Mouse (Mus musculus) embryo, embryonic 10.5 days (tissue): ENCODE measurements around the gene Atp5f1.
"Not testable (repeated sequence)": the region's sequence is repeated elsewhere in the genome, so short reads cannot be mapped to it uniquely, and the experiment has no call there.

Experiments used
- DNase-seq: peaks from one replicate; pipeline ENCODE4 v3.0.0-alpha.2; 2015; ENCODE audit warnings: low spot score

Gene Atp5f1

DNA sequence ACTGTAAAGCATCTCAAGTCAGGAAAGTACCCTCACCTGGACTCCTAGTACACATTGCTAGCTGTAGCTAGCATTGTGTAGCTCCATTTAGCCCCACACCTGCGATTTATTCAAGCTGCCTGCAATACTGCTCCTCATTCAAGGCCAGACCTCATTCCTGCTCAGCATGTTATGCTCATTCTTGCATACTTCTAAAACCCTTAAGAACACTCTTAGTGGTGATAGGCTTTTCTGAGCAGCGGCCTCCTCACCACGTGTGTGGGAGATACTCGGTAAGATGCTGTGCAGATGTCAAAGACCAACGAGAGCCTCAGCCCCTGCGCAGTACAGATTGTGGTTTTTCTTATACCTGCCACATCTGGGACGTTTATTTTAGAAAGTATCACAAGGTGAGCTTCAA lies 30.1 kb downstream of the Atp5f1 start:
- no peak for DNase-seq

DNA sequence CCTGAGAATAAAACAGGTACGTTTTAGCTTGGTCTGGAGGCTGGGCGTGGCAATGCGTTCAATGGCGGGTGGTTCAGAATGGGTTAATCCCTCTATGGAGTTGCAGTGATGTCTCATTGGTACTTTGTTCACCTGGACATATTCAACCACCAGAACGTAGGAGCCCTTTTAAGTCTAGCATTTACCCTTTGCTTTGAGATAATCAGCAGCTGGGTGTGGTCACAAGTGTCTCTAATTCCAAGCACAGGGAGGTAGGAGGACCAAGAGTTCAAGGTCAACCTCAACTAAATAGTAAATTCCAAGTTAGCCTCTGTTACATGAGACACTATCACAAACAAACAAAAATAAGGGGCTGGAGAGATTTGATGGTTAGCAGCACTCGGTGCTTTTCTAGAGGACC lies 31.1 kb downstream of the Atp5f1 start:
- DNase-seq = no peak

DNA sequence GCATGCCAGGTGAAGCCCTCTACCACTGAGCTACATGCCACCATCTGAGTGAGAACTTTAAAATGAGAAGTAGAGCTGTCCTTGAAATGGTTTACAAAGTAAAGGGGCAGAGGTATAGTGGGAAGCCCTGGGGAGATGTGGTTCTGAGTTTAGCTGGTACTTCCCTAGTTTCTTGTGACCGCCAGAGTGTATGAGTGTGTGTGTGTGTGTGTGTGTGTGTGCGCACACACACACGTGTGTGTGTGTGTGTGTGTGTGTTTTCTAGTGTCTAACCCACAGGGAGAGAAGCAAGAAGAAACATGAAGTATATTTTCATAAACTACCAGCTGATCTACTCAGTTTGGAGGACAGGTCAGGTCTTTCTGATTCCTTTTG lies 31.7 kb downstream of the Atp5f1 start:
- DNase-seq = no peak

DNA sequence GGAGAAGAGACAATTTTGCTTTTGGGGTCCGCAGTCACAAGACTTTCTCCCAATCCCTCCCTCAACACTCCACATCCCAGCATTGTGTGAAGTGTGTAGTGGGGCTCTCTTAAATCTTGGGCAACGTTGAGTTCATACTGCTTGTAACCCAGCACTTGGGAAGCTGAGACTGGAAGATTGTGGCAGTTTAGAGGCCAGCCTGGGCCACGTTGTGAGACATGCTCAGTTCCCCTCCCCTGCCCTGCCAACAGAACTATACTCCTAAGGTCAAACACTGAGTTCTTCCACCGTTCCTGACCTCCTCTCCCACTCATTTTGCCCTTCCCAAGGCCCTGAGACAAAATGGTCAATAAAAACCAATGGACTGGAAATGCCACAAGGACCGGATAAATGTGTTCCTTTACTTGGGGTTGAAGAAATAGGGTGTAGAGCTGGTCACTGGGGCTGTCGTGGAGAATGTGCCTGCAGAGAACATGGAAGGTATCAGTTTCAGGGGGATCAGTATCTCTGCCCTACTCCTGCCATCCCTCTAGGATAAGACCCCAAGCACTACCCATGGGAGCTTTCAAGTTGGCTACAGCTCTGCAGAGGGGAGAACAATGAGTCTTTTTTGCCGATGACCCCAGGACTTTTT lies 32.2 kb downstream of the Atp5f1 start:
- no peak for DNase-seq

DNA sequence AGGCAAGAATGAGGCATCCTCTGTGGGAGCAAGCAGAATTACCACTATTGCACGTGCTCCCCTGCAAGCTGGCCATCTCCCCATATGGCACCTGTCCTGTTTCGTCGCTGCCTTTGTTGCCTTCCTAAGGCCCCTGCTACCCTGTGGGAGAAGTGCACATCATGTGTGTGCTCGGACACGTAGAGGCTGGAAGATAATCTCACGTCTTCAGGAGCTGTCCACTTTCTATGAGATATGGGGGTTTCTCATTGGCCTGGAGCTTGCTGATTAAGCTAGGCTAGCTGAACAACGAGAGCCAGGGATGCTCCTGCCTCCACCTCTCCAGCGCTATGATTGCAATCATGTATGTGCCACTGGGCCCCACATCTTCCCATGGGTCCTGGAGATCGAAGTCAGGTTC lies 35.3 kb downstream of the Atp5f1 start:
- no peak for DNase-seq

DNA sequence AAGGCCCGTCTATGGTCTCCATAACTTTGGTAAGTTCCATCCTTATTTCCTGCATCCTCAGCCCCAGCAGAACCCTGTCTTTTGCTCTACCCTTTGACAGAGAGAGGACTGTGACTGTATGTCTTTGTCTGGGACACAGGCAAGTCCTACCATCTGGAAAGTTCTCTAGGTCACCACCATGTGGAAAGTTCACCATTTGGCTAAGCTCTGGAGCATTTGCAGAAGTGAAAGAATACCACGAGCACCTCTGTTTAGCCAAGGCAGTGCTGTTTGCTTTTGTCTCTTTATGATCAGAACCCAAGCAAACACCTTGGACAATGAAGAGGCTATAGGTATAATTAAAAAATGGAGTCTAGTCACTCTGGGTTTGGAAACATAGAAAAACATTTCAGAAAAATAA lies 37.9 kb downstream of the Atp5f1 start:
- DNase-seq = no peak

DNA sequence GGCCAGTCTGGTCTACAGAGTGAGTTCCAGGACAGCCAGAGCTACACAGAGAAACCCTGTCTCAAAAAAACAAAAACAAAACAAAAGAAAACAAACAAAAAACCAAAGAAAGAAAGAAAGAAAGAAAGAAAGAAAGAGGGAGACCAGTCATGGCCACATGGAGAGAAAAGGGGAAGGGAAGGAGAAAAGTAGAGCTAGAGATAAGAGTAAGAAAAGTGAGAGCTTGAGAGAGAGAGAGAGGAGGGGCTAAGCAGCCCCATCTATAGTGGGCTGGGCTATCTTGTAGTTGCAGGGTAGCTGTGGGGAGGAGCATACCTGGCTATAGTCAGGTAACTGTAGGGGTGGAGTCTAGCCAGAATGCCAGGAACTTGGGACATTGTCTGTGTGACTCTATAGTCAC lies 39.2 kb downstream of the Atp5f1 start:
- not testable (repeated sequence) for DNase-seq

DNA sequence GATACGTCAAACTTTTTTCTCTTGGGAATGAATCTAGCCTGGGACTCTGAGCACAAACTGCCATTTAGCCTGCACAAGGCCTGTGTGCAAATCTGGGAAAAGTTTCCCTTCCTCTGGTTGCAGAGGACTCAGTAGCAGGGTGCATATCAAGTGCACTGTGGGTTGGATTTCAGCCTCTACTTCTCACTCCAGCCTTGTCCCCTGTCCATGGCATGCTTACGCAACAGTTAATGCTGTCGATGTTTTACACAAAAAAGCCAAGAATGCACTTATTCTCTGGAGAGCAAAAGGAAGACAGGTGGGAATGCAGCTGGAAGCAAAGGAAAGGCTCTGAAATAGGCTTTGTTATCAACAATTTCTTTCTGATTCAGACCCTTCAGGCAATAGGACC lies 41.5 kb downstream of the Atp5f1 start:
- DNase-seq = no peak

DNA sequence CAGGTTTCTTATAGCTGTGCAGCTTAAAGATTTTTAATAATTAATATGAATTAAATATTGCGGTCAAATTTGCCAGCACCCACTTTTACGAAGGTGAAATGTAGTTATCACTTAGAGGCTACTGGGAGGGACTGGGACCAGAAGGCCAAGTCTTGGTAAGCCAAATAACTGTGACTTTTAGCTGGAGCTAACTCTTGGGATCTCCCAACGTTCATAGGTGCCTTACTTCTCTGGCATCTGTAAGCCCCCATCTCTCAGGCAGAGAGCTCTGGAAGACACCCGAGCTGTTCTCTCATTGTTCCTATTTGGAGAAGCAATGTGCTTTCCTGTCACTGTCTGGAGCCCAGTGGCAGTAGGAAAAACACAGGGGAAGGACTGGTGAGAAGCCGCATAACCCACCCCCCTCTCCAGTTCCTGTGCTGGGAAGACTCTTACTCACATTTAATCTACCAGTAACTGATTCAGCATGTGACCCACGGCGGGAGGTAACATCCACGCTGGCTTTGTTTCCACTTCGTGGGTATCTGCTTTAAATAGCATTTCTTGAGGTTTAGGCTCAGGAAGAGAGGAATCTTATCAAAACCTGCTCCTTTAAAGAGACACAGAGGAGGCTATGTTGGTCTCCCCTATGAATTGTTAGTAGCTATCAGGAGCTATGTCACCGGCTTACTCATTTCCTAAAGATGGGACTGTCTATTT lies 42.1 kb downstream of the Atp5f1 start:
- DNase-seq = peak; percentile 26

DNA sequence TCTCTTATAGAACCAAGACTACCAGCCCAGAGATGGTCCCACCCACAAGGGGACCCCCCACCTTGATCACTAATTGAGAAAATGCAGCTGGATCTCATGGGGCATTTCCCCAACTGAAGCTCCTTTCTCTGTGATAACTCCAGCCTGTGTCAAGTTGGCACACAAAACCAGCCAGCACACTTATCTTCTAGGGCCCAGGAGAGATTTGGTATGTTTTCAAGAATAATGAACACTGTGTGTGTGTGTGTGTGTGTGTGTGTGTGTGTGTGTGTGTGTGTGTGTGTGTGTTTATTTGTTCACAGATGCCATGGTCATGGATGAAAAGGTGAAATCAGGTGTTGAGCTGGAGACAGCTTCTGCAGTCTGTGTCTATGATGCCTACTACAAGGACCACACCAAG lies 43.4 kb downstream of the Atp5f1 start:
- DNase-seq = not testable (repeated sequence)

DNA sequence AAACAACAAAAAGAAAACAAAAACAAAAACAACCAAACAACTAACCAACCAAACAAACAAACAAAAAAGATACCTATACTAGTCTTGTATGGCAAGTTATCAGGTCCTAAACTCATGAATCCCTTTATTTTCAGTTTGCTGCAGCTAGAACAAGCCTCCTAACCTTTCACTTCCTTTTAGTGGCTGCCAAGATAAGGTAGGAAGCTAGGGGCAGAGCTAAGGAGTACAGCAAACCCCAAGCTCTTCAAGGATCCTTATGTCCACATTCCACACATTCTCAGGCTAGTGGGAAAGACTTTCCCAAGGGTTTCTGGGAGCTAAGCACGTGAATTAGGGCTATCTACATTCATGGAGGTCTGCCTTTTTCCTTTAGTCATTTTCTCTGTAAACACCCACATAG lies 44.6 kb downstream of the Atp5f1 start:
- no peak for DNase-seq

DNA sequence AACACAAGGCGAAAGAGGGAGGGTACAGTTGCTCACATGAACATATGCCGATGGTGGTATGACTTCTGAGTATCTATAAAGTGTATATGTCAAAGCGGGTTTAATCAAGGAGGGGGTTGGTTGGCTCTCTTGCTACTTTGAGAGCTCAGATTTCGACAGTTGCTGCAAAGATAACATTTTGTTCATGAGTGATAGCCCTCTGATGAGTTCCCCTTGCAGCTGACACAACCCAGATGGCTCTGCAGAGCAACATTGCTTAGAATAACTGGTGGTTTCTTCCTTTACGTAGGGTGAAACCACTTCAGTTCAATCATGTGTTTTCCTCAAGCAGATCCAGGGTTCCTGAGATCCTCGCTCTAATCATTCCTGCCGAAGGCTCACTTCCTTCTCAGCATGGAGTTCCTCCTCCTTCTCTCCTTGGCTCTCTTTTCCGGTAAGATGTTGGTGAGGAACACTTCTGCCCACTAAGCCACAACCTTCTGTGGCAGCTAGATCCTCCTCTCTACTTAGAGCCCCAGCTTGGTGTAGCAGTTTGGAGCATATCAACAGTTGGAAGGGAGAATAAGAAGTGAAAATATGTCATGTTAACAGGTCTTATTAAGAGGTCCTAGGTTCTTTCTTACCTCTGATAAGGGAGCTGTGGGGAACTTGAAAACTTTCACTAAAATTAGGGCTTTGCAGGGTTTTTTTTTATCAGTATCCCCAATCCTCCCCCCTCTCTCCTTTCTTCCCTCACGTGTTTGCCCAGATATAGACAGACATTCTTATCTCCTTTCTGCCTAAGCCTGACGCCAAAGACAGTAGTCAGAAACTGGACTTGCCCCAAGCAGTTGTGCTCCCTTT lies 45.8 kb downstream of the Atp5f1 start:
- DNase-seq = no peak

DNA sequence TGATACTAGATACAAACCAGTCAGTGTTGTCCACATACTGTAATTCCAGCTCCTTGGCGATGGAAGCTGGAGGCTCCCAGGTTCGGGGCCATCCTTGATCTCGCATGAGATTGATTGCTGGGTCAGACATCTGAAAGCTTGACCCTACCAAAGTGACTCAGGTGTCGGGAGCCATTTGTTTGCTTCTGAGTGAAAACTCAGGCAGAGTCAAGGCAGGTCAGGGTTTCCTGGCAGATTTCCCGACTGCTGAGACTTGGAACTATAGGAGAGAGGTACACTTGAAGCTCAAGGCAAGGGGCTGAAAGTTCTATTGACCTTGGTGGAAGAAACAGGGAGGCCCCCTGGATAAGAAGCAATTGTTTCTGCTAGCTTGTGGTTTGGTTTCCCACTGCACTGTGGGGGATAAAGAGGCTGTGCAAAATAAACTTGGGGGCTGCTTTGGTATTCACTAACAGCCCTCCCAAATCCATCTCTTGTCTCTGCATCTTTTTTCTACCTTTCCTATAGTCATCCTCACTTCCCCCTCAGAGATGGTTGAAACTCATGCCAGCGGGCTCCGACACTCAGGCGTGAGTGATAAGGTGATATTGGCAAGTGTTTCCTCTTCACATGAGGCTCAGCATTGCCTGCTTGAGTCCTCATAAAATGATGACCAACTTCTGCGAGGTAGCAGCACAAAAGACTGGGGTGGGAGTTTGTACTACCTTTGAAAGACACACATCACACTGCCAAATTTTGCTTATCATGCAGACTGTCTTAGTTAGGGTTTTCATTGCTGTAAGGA lies 47.6 kb downstream of the Atp5f1 start:
- no peak for DNase-seq

DNA sequence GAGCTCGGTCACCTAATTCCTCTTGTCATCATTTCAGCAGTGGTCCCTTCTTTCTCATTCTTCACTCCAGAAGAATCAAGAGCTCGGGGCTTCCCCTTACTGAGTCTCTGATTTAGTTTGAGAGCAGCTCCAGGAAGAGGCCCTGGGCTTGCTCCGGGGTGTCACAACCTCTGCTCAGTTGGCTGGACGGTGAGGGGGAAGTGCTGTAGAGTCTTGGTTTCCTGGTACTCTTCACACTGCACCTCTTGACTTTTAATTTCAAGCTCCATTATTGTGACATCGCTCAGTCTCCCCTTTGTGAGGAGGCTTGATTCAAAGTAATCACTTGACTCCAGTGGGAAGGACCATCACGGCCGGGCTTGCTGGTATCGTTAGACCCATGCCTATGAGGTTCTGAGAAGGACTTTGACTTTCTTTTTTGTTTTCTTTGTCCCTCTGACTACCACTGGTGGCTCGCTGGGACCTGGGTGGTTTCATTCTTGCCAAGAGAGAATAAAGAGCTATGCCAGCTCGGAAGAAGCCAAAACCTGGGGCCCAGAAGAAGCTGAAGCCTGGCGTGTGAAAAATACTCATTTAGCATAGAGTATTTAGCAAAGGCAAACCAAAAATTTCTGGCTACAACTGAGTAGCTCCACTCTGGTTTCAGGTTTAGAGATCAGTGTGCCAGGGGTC lies 49.2 kb downstream of the Atp5f1 start:
- no peak for DNase-seq

DNA sequence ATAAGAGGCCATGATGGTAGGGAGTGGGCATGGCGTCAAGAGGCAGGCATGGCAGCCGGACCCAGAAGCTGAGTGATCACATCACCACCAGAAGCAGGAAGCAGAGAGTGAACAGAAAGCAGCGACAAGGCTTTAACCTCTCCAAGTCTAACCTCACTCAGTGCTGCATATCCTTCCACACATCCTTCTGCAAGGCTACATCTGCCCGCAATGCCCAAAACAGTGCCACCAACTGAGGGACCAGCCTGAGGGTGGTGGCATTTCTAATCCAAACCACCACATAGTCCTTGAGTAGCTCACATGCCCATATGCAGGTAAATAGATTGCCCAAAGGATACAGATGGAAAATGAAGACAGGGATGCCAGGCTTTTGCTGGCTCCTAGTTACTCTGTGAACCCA lies 50.9 kb downstream of the Atp5f1 start:
- DNase-seq = no peak

DNA sequence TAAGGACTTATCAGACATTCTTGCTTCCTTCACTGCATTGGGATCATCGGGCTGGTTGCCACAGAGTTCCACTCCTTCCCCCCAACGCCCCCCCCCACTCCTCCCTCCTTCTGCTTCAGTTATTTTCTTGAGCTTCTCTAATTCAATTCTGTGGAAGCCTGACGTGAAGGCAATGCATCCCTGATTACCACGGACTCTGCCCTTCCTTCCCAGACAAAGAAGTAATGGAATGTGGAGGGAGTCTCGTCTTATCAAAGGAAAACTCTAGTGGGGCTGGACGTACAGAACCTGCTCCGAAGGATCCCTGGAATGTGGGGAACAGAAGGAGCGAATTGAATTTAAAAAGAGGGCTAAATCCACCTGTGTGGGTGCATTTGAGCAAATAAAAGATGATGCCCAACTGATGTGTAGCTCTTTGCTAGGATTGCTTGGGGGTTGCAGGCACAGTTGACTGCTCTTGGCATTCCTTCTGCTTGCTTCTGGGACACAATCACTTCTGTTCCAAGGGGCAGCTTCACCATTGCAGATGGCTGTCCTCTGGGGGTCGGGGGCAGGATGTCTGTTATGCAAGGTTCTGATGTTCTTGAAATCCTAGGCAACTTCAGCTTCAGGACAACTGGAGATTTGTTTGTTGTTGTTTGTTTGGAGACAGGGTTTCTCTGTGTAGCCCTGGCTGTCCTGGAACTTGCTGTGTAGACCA lies 51.8 kb downstream of the Atp5f1 start:
- no peak for DNase-seq

DNA sequence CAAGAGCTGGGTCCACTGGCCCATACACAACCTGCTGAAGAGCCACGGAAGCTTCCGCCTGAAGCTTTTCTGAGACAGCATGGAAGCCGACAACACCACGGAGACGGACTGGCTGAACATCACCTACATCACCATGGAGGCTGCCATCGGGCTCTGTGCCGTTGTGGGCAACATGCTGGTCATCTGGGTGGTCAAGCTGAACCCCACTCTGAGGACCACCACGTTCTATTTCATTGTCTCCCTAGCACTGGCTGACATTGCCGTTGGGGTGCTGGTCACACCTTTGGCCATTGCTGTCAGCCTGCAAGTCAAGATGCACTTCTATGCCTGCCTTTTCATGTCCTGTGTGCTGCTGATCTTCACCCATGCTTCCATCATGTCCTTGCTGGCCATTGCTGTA lies 55.2 kb downstream of the Atp5f1 start:
- DNase-seq = no peak

DNA sequence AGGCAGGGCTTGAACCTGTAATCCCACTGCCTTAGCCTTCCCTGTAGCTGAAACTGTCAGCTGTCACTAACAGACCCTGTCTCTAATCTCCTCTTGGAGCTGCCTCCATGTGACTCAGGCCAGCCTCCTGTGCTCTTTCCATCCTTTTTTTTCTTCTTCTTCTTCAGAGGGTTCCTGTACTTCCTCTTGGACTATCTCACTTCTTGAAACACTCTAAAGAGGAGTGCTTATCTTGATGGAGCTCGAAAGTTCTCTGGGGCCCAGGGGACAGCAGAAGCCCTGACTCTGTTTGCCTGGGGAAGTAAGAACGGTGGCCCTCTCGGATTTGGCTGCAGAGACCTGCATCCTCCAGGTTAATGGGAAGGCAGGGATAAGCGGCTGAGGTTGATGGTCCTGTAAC lies 55.7 kb downstream of the Atp5f1 start:
- DNase-seq = no peak

DNA sequence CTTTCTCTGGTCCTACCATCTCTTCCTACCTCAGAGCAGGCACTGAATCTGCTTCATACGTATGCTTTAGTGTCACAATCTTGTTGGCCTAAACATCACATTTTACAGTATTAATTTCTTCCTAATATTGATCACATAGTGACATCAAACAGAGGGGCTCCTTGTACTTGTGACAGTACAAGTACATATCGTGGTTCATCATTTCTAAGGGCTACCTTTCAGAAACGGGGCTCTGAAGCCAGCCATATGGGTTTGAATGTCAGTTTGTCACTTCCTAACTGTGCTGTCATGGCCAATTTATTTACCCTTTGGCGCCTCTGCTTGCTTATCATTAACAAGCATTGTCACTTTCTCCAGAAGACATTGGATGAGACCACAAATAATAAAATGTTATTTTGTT lies 58.4 kb downstream of the Atp5f1 start:
- no peak for DNase-seq

DNA sequence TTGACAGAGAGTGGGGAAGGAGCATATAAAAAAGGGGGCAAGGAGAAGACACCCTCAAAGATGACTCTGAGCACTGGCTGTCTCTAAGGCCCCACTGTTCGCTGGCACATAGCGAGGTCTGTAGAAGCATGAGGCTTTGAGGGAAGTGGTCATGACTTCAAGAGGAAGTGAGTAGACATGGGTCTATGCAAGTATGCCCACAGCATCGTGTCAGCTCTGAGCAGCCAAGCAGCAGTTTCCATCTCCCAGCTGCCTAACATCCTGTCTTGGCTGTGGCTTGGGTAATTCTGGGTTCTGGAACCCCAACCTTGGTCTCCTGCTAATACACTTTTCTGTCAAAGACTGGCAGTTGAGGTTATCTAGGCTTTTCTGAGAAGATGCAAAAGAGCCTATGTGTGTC lies 59.2 kb downstream of the Atp5f1 start:
- DNase-seq = no peak

DNA sequence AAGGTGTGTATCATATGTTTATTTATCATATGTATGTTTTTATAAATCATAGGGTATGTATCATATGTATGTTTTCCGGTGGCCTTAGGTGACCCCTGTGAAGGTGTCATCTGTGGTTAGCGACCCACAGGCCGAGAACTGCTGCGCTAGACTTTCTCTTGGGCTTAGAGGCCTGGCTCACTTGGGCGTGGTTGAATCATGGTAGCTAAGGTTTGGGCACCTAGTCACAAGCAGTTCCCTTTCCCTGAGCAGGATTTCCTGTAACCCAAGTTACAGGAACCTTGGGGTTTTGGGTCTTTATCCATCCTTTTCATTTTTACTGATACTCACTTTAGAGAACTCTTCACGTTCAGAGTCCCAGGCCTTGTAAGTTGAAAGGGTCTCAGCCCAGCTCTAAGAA lies 59.6 kb downstream of the Atp5f1 start:
- no peak for DNase-seq
